Mouse (Mus musculus) urinary bladder, postnatal 36 days (tissue): ENCODE results near the gene Diras1.
"Not testable (repeated sequence)": the region's sequence is repeated elsewhere in the genome, so short reads cannot be mapped to it uniquely, and the experiment has no call there.

Source experiments
- DNase-seq, 2 experiments: peaks; one replicate each; pipeline ENCODE4 v3.0.0; 2022; ENCODE audit warnings: low spot score in 2 of 2, mixed read lengths in 1 of 2

Gene Diras1

GRCm38 (mm10) chr10:80998021-80998420 lies 27.4 kb downstream of the Diras1 start:
- no peak for DNase-seq

- no peak for DNase-seq
Observed at GRCm38 (mm10) chr10:80997332-80997731, 28.1 kb downstream of the Diras1 start.

DNA sequence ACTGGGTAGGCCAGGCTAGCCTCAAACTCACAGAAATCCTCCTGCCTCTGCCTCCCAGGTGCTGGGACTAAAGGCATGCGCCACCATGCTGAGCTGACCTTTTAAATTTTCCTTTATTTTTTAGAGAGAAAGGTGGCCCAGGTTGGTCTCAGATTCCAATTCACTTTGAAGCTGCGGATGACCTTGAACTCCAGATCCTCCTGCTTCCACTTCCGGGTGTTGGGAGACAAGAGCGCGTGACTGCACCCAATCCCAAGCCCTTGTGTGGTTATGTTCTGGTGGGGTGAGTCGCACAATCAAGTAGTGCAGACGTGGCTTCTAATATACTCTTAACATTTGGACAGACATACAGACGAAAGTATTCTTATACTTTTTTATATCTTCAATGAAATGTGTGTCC lies 29.0 kb downstream of the Diras1 start:
- DNase-seq, result no peak

DNA sequence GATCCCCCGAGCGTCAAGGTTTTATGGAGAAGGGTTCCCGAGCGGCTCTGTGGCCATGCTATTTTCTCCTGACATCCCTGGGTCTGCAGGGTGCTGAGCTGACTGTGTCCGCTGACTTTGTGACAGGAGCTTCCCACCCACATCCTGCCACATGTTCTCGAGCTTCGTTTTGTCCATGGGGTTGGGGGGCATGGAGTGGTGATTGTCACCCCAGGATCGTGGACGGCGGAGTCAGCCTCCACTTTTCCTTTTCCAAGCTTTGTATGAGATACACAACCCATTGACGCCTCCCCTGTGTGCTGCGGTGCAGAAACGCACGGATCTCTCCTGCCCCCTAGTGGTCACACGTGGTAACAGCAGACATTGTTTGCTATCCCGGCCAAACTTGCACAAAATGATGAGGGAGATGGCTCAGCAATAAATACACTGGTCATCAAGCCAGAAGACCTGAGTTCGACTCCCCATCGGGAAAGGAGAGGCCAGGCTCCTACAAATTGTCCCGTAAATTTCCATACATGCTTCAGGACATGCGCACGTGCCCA lies 30.3 kb downstream of the Diras1 start:
- DNase-seq, result peak; percentile 60 to 78

- no peak for DNase-seq
Observed at GRCm38 (mm10) chr10:80994621-80995020, 30.8 kb downstream of the Diras1 start.

GRCm38 (mm10) chr10:80993276-80993675 lies 32.2 kb downstream of the Diras1 start:
- no peak for DNase-seq

DNA sequence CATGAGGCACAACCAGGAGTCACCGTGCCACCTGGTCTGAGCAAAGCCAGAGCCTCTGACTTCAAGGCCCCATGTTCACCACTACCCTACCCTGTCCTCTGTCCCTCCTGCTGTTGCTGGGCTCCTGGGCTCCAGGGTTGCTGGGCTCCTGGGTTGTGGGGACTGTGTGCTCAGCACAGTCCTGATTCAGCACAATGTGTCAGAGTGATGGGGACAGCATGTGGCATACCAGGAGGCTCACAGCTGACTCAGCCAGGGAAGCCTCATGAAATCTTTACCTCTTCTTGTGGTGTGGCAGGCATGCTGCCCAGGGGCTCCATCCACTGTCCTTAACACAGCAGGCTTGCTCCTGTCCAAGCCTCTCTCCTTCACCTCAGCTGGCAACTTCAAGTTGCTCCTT lies 33.5 kb downstream of the Diras1 start:
- no peak for DNase-seq

GRCm38 (mm10) chr10:80991007-80991406 lies 34.5 kb downstream of the Diras1 start:
- no peak for DNase-seq

- no peak for DNase-seq
Observed at GRCm38 (mm10) chr10:80990406-80990805, 35.1 kb downstream of the Diras1 start.

GRCm38 (mm10) chr10:80989854-80990253 lies 35.6 kb downstream of the Diras1 start:
- DNase-seq, result not testable (repeated sequence)

DNA sequence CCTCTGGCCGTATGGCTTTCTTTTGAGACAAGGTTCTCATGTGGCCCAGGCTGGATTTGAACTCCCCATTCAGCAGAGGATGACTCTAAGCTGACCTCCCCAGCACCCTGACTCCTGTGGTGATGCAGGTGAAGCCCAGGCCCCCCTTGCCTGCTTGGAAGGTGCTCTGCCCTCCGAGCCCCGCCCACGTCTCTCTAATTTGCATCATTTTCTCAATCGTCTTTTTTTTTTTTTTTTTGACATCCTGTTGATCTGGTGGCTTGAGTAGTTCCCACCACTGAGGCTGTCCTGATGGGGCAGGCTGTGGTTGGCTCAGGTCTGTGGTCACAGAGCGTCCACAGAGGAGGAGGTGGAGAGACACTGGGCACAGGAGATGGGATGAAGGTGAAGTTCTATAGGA lies 36.0 kb downstream of the Diras1 start:
- no peak for DNase-seq

- peak; percentile 74 to 86 for DNase-seq
Observed at GRCm38 (mm10) chr10:80987709-80988441, 37.6 kb downstream of the Diras1 start.

DNA sequence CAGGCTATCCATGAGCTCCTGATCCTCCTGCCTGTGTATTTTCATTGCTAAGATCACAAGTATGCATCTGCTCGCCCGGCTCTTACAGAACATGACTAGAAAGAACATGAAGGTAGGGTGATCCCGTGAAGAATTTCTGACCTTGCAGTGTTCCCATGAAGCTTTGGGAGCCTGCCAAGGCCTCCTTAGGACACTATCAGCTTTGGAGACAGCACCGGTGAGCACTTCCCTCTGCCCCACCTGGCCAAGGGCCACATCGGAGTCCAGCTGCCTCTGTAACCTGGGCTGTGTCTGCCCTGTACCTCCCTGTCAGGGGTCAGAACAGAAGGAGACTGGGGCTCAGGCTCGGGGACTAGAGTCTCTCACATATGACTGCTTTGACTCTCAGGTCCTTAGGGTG lies 38.7 kb downstream of the Diras1 start:
- DNase-seq, result no peak

- DNase-seq, result no peak
Observed at GRCm38 (mm10) chr10:80985970-80986701, 39.3 kb downstream of the Diras1 start.

- peak in 1 of 2 experiments; percentile 36 for DNase-seq
Observed at GRCm38 (mm10) chr10:80985241-80985969, 40.1 kb downstream of the Diras1 start.

DNA sequence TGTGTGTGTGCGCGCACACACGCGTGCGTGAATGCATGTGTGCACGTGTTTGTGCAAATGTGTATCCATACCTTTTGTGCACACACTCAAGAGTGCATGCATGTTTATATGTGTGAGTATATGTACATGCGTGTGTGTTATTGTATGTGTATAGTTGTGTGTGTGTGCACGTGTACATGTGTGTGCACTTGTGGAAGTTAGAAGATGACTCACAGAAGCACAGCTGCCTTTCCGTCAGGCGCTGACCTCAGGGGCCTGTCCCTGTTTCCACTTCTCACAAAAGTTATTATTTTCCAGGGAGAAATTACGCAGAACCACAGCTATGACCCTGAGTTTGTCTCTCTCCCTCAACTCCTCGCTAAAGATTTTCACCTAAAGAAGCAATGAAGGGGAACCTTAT lies 41.2 kb downstream of the Diras1 start:
- no peak for DNase-seq

- no peak for DNase-seq
Observed at GRCm38 (mm10) chr10:80982381-80982780, 43.1 kb downstream of the Diras1 start.

GRCm38 (mm10) chr10:80981564-80982112 lies 43.8 kb downstream of the Diras1 start:
- DNase-seq, result no peak

DNA sequence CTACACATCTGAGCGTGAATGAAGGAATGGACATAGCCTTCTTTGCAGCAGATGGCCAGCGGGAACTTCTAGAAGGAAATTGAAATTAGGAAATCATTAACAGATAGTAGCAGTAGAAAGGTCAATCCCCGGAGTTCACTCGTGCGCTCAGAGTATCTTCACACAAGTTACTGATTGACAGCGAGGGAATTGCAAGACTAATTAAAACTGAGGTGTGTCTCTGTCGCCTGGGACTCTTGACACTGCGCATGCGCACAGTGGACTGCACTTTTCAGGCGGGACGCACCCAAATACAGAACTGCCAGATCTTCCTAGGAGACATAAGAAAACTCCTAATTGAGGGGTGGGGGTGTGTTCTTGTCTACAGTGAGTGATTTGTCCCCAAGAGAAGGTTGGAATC lies 50.0 kb downstream of the Diras1 start:
- no peak for DNase-seq

- no peak for DNase-seq
Observed at GRCm38 (mm10) chr10:80973722-80974121, 51.7 kb downstream of the Diras1 start.

GRCm38 (mm10) chr10:80972071-80972987 lies 53.1 kb downstream of the Diras1 start:
- DNase-seq, result no peak
